Mouse (Mus musculus) intestine, embryonic 14.5 days (tissue): ENCODE measurements around the gene Gm21764. TPM values are rescaled to one million over a fixed set of nuclear protein-coding genes. Genes with fewer than 3 reads are reported as not detected.
"Not testable (repeated sequence)": the region's sequence is repeated elsewhere in the genome, so short reads cannot be mapped to it uniquely, and the experiment has no call there.

Experiments
- ATAC-seq: fragments of 200-750 bp; cut with Nextera tagmentation; replicated peaks from 2 replicates; pipeline ENCODE4 v1.8.0; 2017; ENCODE audit warnings: low read depth, moderate number of reproducible peaks, moderate TSS enrichment, moderate library complexity; ENCODE audit not compliant: low FRiP score, low TSS enrichment
- DNase-seq: peaks from one replicate; pipeline ENCODE4 v3.0.0-alpha.2; 2018; ENCODE audit warnings: low spot score
- H3K27ac ChIP-seq: fragments of 300-500 bp; sonication (generic); 2 replicates; pipeline ENCODE4 v1.5.1; 2014; ENCODE audit warnings: low read depth, mild to moderate bottlenecking, control low read depth
- H3K27me3 ChIP-seq: fragments of 300-500 bp; sonication (generic); replicated peaks from 2 replicates; pipeline ENCODE4 v1.6.1; 2014; ENCODE audit warnings: low read length, control low read depth; ENCODE audit not compliant: control insufficient read depth, insufficient read depth
- H3K36me3 ChIP-seq: fragments of 300-500 bp; sonication (generic); 2 replicates; pipeline ENCODE4 v1.6.1; 2014; ENCODE audit warnings: low read length, control low read depth; ENCODE audit not compliant: control insufficient read depth, insufficient read depth
- H3K4me1 ChIP-seq: fragments of 300-500 bp; sonication (generic); replicated peaks from 2 replicates; pipeline ENCODE4 v1.6.1; 2014; ENCODE audit warnings: low read length, control low read depth, mixed read lengths; ENCODE audit not compliant: control insufficient read depth, insufficient read depth
- H3K4me2 ChIP-seq: fragments of 300-500 bp; sonication (generic); 2 replicates; pipeline ENCODE4 v1.6.1; 2014; ENCODE audit warnings: low read length
- H3K4me3 ChIP-seq: fragments of 300-500 bp; sonication (generic); 2 replicates; pipeline ENCODE4 v1.5.1; 2014; ENCODE audit warnings: low read depth, low read length, control low read depth, mixed read lengths
- H3K9ac ChIP-seq: fragments of 300-500 bp; sonication (generic); 2 replicates; pipeline ENCODE4 v1.6.1; 2014; ENCODE audit warnings: mild to moderate bottlenecking, low read length
- H3K9me3 ChIP-seq: fragments of 300-500 bp; sonication (generic); 2 replicates; pipeline ENCODE4 v1.6.1; 2016; ENCODE audit warnings: low read length, control low read depth; ENCODE audit not compliant: control insufficient read depth
- WGBS: fragments of 180-500 bp; shearing (Covaris S2); extraction: QIAGEN DNeasy Blood & Tissue Kit; methylation state at CpG from one replicate; pipeline ENCODE4 v1.1.7; 2014; 5-methylcytosine and 5-hydroxymethylcytosine counted together
- polyA plus RNA-seq: library from polyadenylated mRNA; unstranded; fragments of >200 nt; fragmentation: Nextera tagmentation; extraction: Ambion mirVana; gene quantifications from 2 replicates; pipeline ENCODE4 v1.2.1, GENCODE M21; 2014

Gene Gm21764
- not detected in 2 replicates for polyA plus RNA-seq

- not testable (repeated sequence) for H3K4me1 ChIP-seq, H3K27ac ChIP-seq, DNase-seq, ATAC-seq, H3K9ac ChIP-seq, H3K4me2 ChIP-seq, H3K9me3 ChIP-seq, H3K27me3 ChIP-seq, H3K4me3 ChIP-seq, H3K36me3 ChIP-seq
- no CpG with 5 or more reads among the region's 3 CpGs for WGBS
Observed at GRCm38 (mm10) chrY:18061712-18062111, at the start of gene Gm21764. Gene Gm21764 (minus strand): TSS chrY:18061812.

- not testable (repeated sequence) for DNase-seq, H3K27ac ChIP-seq, H3K4me3 ChIP-seq, H3K4me2 ChIP-seq, H3K9ac ChIP-seq, H3K4me1 ChIP-seq, H3K9me3 ChIP-seq, H3K27me3 ChIP-seq, ATAC-seq, H3K36me3 ChIP-seq
Observed at GRCm38 (mm10) chrY:18088816-18089215, 27.2 kb upstream of the Gm21764 start, which contains the start of gene Ssty1. Gene Ssty1 (plus strand): TSS chrY:18089116.

Other genes starting within 250 kb of the Gm21764 start
- gene Gm21904, start 215.5 kb downstream of the Gm21764 start, polyA plus RNA-seq: not detected in 2 replicates
- gene Gm20772, start 187.1 kb downstream of the Gm21764 start, polyA plus RNA-seq: not detected in 2 replicates
- not detected in 2 replicates for gene Gm20831, start 187.1 kb downstream of the Gm21764 start, polyA plus RNA-seq
- gene Srsy, start 124.5 kb downstream of the Gm21764 start, polyA plus RNA-seq: not detected in 2 replicates
- not detected in 2 replicates for gene Ssty1, start 27.3 kb upstream of the Gm21764 start, polyA plus RNA-seq